14 mouse cellular contexts compared by ENCODE assay signal in genomic region chr11:89459437-89459836, GRCm38 (mm10).
A peak's percentile ranks its signal among the peaks of the same experiment; 100 is the strongest.
DNase-seq lines count a peak whose midpoint lies in the region; ATAC-seq lines count a peak whose summit lies in the region.
"Had no signal": no experiment of that assay in that cellular context is flagged by ENCODE, and none has a peak within 500 bp of the region (broad histone marks: within the 10 kb centered on the region; RNA-seq: fewer than 3 reads in every experiment).

No protein-coding gene starts in this region.

- ATAC-seq in megakaryocyte, adult 5-6 weeks (ENCODE audit: poor library complexity, severe bottlenecking): no peak
- ATAC-seq: intestine, embryonic 16.5 days; midbrain, embryonic 15.5 days had no signal

- peak; percentile 1 to 6 for DNase-seq in heart, adult 9 months (ENCODE audit: low spot score in 2 of 2)
- DNase-seq in heart, postnatal 4 days: no peak
- peak; percentile 53 for DNase-seq in adrenal gland, postnatal 14 days
- DNase-seq in gonadal fat pad, adult 2 months (ENCODE audit: low read depth): peak; percentile 1
- peak; percentile 64 for DNase-seq in lung, postnatal 36 days
- no peak for DNase-seq in ovary, adult 18-20 months (ENCODE audit: low spot score)
- DNase-seq: cerebellum, adult 9-11 months; embryo, embryonic 11 days; layer of hippocampus, postnatal 36 days; liver, embryonic 13.5 days; thymus, postnatal 14 days had no signal

Comparison
In these comparisons a context has a peak if more than half of its experiments do, and no peak if none do; other contexts are left out.
1. DNase-seq: peak in heart, adult 9 months (2 of 2), adrenal gland, postnatal 14 days (single experiment), gonadal fat pad, adult 2 months (single experiment) and lung, postnatal 36 days (single experiment); none in heart, postnatal 4 days (single experiment) and ovary, adult 18-20 months (single experiment).